In genomic region chr17:5554573-5554972, GRCm38 (mm10) we compare ENCODE assay signal across 15 mouse cellular contexts.
"Had no signal": no experiment of that assay in that cellular context is flagged by ENCODE, and none has a peak within 500 bp of the region (broad histone marks: within the 10 kb centered on the region; RNA-seq: fewer than 3 reads in every experiment).

No protein-coding gene starts in this region.

- H3K36me3 ChIP-seq: midbrain, embryonic 13.5 days; midbrain, embryonic 15.5 days; neural tube, embryonic 12.5 days had no signal

- H3K4me3 ChIP-seq: megakaryocyte, embryonic 14.5 days; midbrain, embryonic 13.5 days; midbrain, embryonic 15.5 days; neural tube, embryonic 12.5 days had no signal

- H3K27me3 ChIP-seq: midbrain, embryonic 13.5 days; midbrain, embryonic 15.5 days; neural tube, embryonic 12.5 days had no signal

- H3K9me3 ChIP-seq: midbrain, embryonic 13.5 days; midbrain, embryonic 15.5 days; neural tube, embryonic 12.5 days had no signal

- ATAC-seq: midbrain, embryonic 13.5 days; midbrain, embryonic 15.5 days had no signal

- H3K4me1 ChIP-seq: midbrain, embryonic 13.5 days; midbrain, embryonic 15.5 days; neural tube, embryonic 12.5 days had no signal

- H3K4me2 ChIP-seq: lung, embryonic 14.5 days; midbrain, embryonic 11.5 days; midbrain, embryonic 13.5 days; midbrain, embryonic 15.5 days; neural tube, embryonic 12.5 days had no signal

- DNase-seq: lung, adult 18-20 months; lung, embryonic 14.5 days; lung, postnatal 14 days; lung, postnatal 36 days; right cerebral cortex, postnatal 14 days; spleen, adult 18-20 months; thymus, adult 18-20 months; thymus, postnatal 14 days; thymus, postnatal 36 days had no signal

- H3K9ac ChIP-seq: lung, embryonic 14.5 days; midbrain, embryonic 13.5 days; midbrain, embryonic 15.5 days; neural tube, embryonic 12.5 days had no signal

- H3K27ac ChIP-seq: macrophage; midbrain, embryonic 13.5 days; midbrain, embryonic 15.5 days; neural tube, embryonic 12.5 days had no signal
